Mouse (Mus musculus): ENCODE results near the gene Rabgef1. TPM values are rescaled to one million over a fixed set of nuclear protein-coding genes. Genes with fewer than 3 reads are reported as not detected.
A peak's percentile ranks its signal among the peaks of the same experiment; 100 is the strongest.

Gene Rabgef1
- polyA plus RNA-seq, 1 experiment from 2014 or later = 19.7 TPM

GRCm38 (mm10) chr5:130256678-130257271, 85.2 kb downstream of the Rabgef1 start:
- H3K4me3 ChIP-seq (ENCODE audit: low read depth, low read length) = peak overlapping the region; percentile 66
- H3K9me3 ChIP-seq (ENCODE audit: low read length) = no peaks in the 10 kb centered on the region
- TF ChIP-seq CTCF (IDR thresholded peaks at IDR 0.05; ENCODE audit: low read depth) = no peak
- peak; percentile 64; the same call in 1 of the 2 replicates for TF ChIP-seq EP300 (IDR thresholded peaks at IDR 0.05; ENCODE audit: low read depth)

GRCm38 (mm10) chr5:130257303-130257702, 85.7 kb downstream of the Rabgef1 start:
- peak overlapping the region; percentile 73 for H3K9ac ChIP-seq (replicated peaks)
- WGBS (ENCODE audit: insufficient replicate concordance) = 3% methylated on average over 8 of the region's 8 CpGs
- H3K27ac ChIP-seq (ENCODE audit: low read depth) = peak overlapping the region; percentile 63
- TF ChIP-seq EP300 (IDR thresholded peaks at IDR 0.05; ENCODE audit: low read depth) = no peak
- no peak for TF ChIP-seq CTCF (IDR thresholded peaks at IDR 0.05; ENCODE audit: low read depth)
- no peaks in the 10 kb centered on the region for H3K27me3 ChIP-seq (ENCODE audit: insufficient read depth, low read length)
- ATAC-seq (no peak), DNase-seq (no peak)
- H3K36me3 ChIP-seq (replicated peaks; ENCODE audit: insufficient read depth, low read length) = peaks cover 14% of the 10 kb centered on the region
- H3K4me1 ChIP-seq (ENCODE audit: insufficient read depth) = peaks cover 11% of the 10 kb centered on the region
- H3K4me3 ChIP-seq (ENCODE audit: low read depth, low read length) = peak overlapping the region; percentile 66
- H3K9me3 ChIP-seq (ENCODE audit: low read length) = no peaks in the 10 kb centered on the region
- peak overlapping the region; percentile 84 for H3K4me2 ChIP-seq (ENCODE audit: low read depth, low read length)

More at GRCm38 (mm10) chr5:130256678-130257271, 85.2 kb downstream of the Rabgef1 start:
- Histone ChIP-seq H3K27ac (ENCODE audit: low read depth) (peak overlapping the region; percentile 93), H3K36me3 (replicated peaks; ENCODE audit: insufficient read depth, low read length) (peaks cover 19% of the 10 kb centered on the region), H3K9ac (replicated peaks) (peak overlapping the region; percentile 73), H3K4me2 (ENCODE audit: low read depth, low read length) (peak overlapping the region; percentile 84), H3K27me3 (ENCODE audit: insufficient read depth, low read length) (no peaks in the 10 kb centered on the region), H3K4me1 (ENCODE audit: insufficient read depth) (peaks cover 11% of the 10 kb centered on the region)
- DNase-seq (peak; percentile 93), ATAC-seq (peak; percentile 89)
- WGBS (ENCODE audit: insufficient replicate concordance) = under 1% methylated on average over 25 of the region's 25 CpGs

GRCm38 (mm10) chr5:130263454-130263853, 91.9 kb downstream of the Rabgef1 start:
- Histone ChIP-seq H3K9me3 (ENCODE audit: low read length) (no peaks in the 10 kb centered on the region), H3K9ac (replicated peaks) (no peak overlapping the region), H3K4me1 (ENCODE audit: insufficient read depth) (no peaks in the 10 kb centered on the region), H3K27me3 (ENCODE audit: insufficient read depth, low read length) (no peaks in the 10 kb centered on the region), H3K27ac (ENCODE audit: low read depth) (no peak overlapping the region), H3K36me3 (replicated peaks; ENCODE audit: insufficient read depth, low read length) (peaks cover 22% of the 10 kb centered on the region), H3K4me2 (ENCODE audit: low read depth, low read length) (no peak overlapping the region), H3K4me3 (ENCODE audit: low read depth, low read length) (no peak overlapping the region)
- 72% methylated on average over 11 of the region's 11 CpGs for WGBS (ENCODE audit: insufficient replicate concordance)
- DNase-seq = no peak
- no peak for ATAC-seq
- TF ChIP-seq EP300 (IDR thresholded peaks at IDR 0.05; ENCODE audit: low read depth) = no peak
- TF ChIP-seq CTCF (IDR thresholded peaks at IDR 0.05; ENCODE audit: low read depth) = peak; percentile 39

Other genes with a start within 250 kb of the Rabgef1 start
- gene Vkorc1l1, start 229.8 kb upstream of the Rabgef1 start, polyA plus RNA-seq (2015; fragmentation: Nextera tagmentation; extraction: Ambion mirVana) = 17.5 and 18.2 TPM in 2 replicates
- gene Gusb, start 168.7 kb upstream of the Rabgef1 start, polyA plus RNA-seq (2015; fragmentation: Nextera tagmentation; extraction: Ambion mirVana) = 26.3 and 29.3 TPM in 2 replicates
- 291 and 304 TPM in 2 replicates for gene Asl, start 142.6 kb upstream of the Rabgef1 start, polyA plus RNA-seq (2015; fragmentation: Nextera tagmentation; extraction: Ambion mirVana)
- 19.3 and 20.8 TPM in 2 replicates for gene Crcp, start 142.5 kb upstream of the Rabgef1 start, polyA plus RNA-seq (2015; fragmentation: Nextera tagmentation; extraction: Ambion mirVana)
- 23.8 and 26.0 TPM in 2 replicates for gene Tpst1, start 98.5 kb upstream of the Rabgef1 start, polyA plus RNA-seq (2015; fragmentation: Nextera tagmentation; extraction: Ambion mirVana)
- gene Kctd7, start 26.9 kb upstream of the Rabgef1 start, polyA plus RNA-seq (2015; fragmentation: Nextera tagmentation; extraction: Ambion mirVana) = 3.6 and 3.9 TPM in 2 replicates
- gene Tmem248, start 45.3 kb downstream of the Rabgef1 start, polyA plus RNA-seq (2015; fragmentation: Nextera tagmentation; extraction: Ambion mirVana) = 28.1 and 30.7 TPM in 2 replicates
- 44.0 and 44.8 TPM in 2 replicates for gene Sbds, start 83.7 kb downstream of the Rabgef1 start, polyA plus RNA-seq (2015; fragmentation: Nextera tagmentation; extraction: Ambion mirVana)
- gene Tyw1, start 83.8 kb downstream of the Rabgef1 start, polyA plus RNA-seq (2015; fragmentation: Nextera tagmentation; extraction: Ambion mirVana) = 8.4 and 10.9 TPM in 2 replicates
- gene Caln1, start 197.7 kb downstream of the Rabgef1 start, polyA plus RNA-seq (2015; fragmentation: Nextera tagmentation; extraction: Ambion mirVana) = 3.0 and 3.2 TPM in 2 replicates
- gene A330070K13Rik, start 212.8 kb downstream of the Rabgef1 start, polyA plus RNA-seq (2015; fragmentation: Nextera tagmentation; extraction: Ambion mirVana) = not detected in 2 replicates

Data from liver, postnatal 0 days (tissue).